Mouse (Mus musculus): ENCODE data around the gene Megf11. TPM values are rescaled to one million over a fixed set of nuclear protein-coding genes. Genes with fewer than 3 reads are reported as not detected.

Gene Megf11
- polyA plus RNA-seq, 1 experiment = 0.09 TPM

DNA sequence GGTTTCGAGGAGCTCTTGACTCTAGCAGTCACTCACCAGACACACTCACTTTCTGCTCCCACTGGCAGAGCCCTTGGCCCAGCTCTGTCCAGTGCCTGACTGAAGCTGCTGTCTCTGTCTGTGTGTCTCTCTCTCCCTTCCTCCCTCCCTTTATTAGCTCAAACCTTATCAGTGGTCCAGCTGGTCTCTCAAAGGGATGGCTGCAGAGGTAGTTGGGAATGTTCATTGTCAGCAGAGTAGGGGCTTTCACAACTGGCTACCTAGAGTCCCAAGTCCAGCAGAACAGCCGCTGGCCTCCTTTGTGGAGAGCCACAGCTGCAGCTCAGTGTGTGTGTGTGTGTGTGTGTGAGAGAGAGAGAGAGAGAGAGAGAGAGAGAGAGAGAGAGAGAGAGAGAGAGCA is 180.9 kb downstream of the Megf11 start:
- no peak for TF ChIP-seq POLR2A (IDR thresholded peaks at IDR 0.05; ENCODE audit: low read depth, low read length)
- TF ChIP-seq CTCF (IDR thresholded peaks at IDR 0.05; ENCODE audit: borderline replicate concordance, insufficient read depth, low read length) = no peak
- peaks cover 5% of the 10 kb centered on the region for H3K4me1 ChIP-seq (ENCODE audit: control insufficient read depth, insufficient read depth, low read length)
- no peak overlapping the region for H3K27ac ChIP-seq (ENCODE audit: insufficient read depth, low read length)
- no peak overlapping the region for H3K4me3 ChIP-seq (ENCODE audit: insufficient read depth, low read length)

DNA sequence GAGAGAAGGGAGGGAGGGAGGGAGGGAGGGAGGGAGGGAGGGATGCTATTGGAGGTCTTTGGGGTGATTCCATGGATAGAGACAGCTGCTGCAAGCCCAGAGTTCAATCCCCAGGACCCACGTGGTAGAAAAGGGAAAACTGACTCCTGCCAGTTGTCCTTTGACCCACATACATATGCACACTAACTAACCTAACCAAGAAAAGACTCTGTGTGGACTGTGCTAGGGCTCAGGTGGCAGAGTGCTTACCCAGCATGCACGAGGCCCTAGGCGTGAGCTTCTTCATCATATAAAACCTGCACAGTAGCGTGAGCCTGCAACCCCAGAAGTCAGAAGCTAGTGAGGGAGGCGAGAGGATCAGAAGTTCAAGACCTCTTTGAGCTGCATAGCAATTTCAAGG is 182.1 kb downstream of the Megf11 start:
- Histone ChIP-seq H3K27ac (ENCODE audit: insufficient read depth, low read length) (no peak overlapping the region), H3K4me1 (ENCODE audit: control insufficient read depth, insufficient read depth, low read length) (peaks cover 11% of the 10 kb centered on the region), H3K4me3 (ENCODE audit: insufficient read depth, low read length) (no peak overlapping the region)
- no peak for TF ChIP-seq CTCF (IDR thresholded peaks at IDR 0.05; ENCODE audit: borderline replicate concordance, insufficient read depth, low read length)
- TF ChIP-seq POLR2A (IDR thresholded peaks at IDR 0.05; ENCODE audit: low read depth, low read length) = no peak

DNA sequence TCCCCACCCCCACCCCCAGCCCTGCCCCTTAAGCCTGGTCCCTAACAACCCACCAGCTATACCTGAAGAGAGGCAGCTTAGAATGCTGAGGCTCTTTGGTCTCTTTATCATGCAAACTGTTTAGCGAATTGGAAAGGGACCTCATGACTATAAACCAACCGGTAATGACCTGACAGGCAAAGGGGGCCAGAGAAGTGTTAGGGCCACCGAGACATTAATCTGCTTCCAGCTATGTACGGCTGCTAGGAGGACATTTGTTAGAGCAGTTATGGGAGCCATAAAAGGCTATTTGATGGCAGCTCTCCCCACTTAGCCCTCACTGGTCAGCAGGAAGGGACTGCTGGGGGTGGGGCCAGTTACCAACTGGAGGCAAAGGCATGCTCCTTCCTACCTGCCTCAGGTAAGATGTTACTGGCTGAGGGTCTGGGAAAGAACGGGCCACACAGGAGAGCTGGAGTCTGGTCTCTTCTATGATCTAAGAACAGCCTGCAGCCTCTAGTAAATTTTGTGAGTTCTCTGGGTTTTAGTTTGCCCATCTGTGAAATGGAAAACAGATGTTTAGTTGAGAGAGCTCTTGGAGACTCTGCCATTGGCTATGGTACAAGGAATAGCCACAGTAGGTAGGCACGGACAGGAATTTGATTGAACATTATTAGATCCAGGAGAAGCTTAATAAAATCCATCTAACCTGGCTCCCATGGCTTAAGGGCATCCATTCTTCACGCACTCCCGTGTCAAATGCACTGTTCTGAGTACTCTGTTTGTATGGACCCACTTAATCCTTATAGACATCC is 183.2 kb downstream of the Megf11 start:
- Histone ChIP-seq H3K4me1 (ENCODE audit: control insufficient read depth, insufficient read depth, low read length) (peaks cover 11% of the 10 kb centered on the region), H3K4me3 (ENCODE audit: insufficient read depth, low read length) (no peak overlapping the region), H3K27ac (ENCODE audit: insufficient read depth, low read length) (no peak overlapping the region)
- TF ChIP-seq CTCF (IDR thresholded peaks at IDR 0.05; ENCODE audit: borderline replicate concordance, insufficient read depth, low read length) (no peak), POLR2A (IDR thresholded peaks at IDR 0.05; ENCODE audit: low read depth, low read length) (no peak)

DNA sequence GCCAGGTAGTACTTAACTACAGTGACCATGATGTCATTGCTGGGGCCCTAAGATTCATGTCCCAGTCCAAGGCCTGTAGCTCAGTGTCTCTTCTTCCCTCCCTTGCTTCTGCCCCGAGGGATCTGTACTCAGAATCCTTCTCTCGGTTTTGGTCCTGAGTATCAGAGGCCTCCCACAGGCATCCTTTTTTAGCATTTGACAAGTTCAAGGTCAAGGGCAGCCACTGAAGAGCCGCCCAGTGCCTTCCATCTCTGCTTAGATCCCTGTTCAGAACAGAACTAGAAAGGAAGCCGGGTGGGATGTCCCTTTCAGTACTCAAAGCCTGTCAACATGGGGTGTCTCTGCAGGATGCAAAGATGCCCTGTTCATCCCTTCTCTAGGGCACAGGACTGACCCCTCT is 185.0 kb downstream of the Megf11 start:
- H3K27ac ChIP-seq (ENCODE audit: insufficient read depth, low read length) = no peak overlapping the region
- TF ChIP-seq CTCF (IDR thresholded peaks at IDR 0.05; ENCODE audit: borderline replicate concordance, insufficient read depth, low read length) = no peak
- TF ChIP-seq POLR2A (IDR thresholded peaks at IDR 0.05; ENCODE audit: low read depth, low read length) = no peak
- peaks cover 11% of the 10 kb centered on the region for H3K4me1 ChIP-seq (ENCODE audit: control insufficient read depth, insufficient read depth, low read length)
- no peak overlapping the region for H3K4me3 ChIP-seq (ENCODE audit: insufficient read depth, low read length)

DNA sequence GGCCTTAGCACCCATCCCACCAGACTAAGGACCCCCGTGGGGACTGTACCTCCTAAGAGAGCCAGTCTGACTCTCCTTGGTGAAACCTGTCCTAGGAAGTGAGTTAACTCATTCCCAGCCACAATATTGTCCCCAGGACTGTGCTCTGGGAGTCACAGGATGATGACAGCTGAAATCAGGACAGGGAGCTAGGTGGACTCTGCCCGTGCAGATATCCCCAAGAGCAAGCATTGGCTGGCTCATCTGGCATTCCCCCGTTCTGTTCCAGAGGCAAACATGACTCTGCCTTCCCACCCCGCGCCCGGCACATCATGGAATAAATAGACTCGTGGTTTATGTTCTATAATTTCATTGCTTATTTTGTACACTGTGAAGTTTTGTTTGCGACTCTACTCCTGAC is 185.7 kb downstream of the Megf11 start:
- H3K27ac ChIP-seq (ENCODE audit: insufficient read depth, low read length) = no peak overlapping the region
- no peak overlapping the region for H3K4me3 ChIP-seq (ENCODE audit: insufficient read depth, low read length)
- H3K4me1 ChIP-seq (ENCODE audit: control insufficient read depth, insufficient read depth, low read length) = peaks cover 11% of the 10 kb centered on the region
- TF ChIP-seq CTCF (IDR thresholded peaks at IDR 0.05; ENCODE audit: borderline replicate concordance, insufficient read depth, low read length) (no peak), POLR2A (IDR thresholded peaks at IDR 0.05; ENCODE audit: low read depth, low read length) (no peak)

DNA sequence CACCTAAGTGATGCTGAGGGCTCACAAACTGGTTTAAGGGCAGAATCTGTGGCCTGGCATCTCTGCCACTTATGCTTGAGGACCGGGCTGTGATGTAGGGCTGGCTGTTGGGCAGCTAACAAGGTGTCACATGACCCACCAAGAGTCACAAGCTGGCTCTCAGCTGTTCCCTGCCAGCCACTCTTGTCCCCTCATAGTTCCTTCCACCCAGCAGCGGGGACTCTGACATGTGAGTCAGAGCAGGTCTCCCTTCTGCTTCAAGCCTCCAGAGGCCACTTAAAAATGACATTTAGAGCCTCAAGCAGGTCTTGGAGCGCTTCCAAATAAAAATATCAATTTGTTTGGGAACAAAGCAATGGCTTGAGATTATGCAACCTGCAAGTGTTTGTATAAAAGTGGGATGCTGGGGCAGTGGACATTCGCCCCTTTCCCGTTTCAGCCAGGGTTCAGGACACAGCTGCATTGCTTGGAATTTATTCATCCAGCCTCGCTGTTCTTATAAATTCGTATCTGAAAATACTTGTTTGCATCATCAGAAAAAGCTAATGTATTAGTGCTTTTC is 187.3 kb downstream of the Megf11 start:
- Histone ChIP-seq H3K4me3 (ENCODE audit: insufficient read depth, low read length) (no peak overlapping the region), H3K27ac (ENCODE audit: insufficient read depth, low read length) (no peak overlapping the region; the same call in 1 of the 2 replicates), H3K4me1 (ENCODE audit: control insufficient read depth, insufficient read depth, low read length) (peaks cover 11% of the 10 kb centered on the region)

DNA sequence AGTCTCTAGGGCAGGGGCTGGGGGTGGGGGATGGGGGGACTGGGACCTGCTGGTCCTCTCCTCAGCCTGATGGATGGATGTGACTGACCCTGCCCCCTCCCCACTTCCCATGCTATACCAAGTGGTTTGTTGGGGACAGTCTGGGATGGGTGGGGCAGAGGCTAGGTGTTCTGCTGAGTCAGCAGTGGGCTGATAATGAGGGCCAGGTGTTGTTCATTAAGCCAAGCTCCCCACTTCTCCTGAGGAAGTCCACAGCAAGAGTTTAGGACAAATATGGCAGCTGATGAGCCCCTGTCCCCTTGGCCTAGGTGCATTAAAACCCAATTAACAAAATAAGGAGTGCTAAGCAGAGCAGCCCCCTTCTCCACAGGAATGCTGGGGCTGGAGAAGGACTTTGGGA is 190.2 kb downstream of the Megf11 start:
- no peak overlapping the region for H3K27ac ChIP-seq (ENCODE audit: insufficient read depth, low read length)
- H3K4me3 ChIP-seq (ENCODE audit: insufficient read depth, low read length) = no peak overlapping the region
- H3K4me1 ChIP-seq (ENCODE audit: control insufficient read depth, insufficient read depth, low read length) = peaks cover 7% of the 10 kb centered on the region; the same call in 1 of the 2 replicates
- no peak for TF ChIP-seq POLR2A (IDR thresholded peaks at IDR 0.05; ENCODE audit: low read depth, low read length)
- TF ChIP-seq CTCF (IDR thresholded peaks at IDR 0.05; ENCODE audit: borderline replicate concordance, insufficient read depth, low read length) = no peak

More for the DNA sequence above, 187.3 kb downstream of the Megf11 start:
- no peak for TF ChIP-seq CTCF (IDR thresholded peaks at IDR 0.05; ENCODE audit: borderline replicate concordance, insufficient read depth, low read length)
- no peak for TF ChIP-seq POLR2A (IDR thresholded peaks at IDR 0.05; ENCODE audit: low read depth, low read length)

DNA sequence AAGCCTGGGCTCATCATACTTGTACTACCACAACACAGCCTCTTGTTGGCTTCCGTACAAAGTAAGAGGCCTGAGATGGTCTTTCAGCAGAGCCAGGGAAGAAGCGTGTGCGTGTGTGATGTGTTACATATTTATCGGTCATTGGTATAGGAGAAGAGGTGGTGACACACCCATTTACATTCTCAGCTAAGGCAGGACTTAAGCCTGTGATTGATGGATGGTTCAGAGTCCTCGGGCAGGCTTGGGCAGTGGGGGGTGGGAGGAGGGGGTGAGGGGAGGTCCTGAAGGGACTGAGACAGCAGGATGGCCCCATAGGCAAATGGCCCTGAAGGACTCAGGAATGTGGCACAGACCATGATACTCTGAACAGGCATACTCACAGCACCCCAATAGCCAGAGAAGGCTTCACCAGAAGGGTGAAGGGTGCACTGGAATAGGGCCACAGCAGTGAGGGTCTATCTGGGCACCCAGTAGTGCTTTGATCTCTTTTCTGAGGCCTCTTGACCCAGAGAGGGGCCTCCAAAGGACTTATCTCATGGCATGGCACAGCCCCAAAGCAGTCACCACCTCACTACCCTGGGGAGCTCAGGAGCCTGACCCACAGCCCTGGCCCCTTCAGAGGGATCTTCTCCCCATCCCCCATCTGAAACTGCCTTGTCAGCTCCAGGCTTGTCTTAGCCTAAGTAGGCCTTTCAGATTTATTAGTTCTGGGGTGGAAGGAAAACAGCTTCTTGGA is 190.9 kb downstream of the Megf11 start:
- Histone ChIP-seq H3K27ac (ENCODE audit: insufficient read depth, low read length) (no peak overlapping the region), H3K4me3 (ENCODE audit: insufficient read depth, low read length) (no peak overlapping the region), H3K4me1 (ENCODE audit: control insufficient read depth, insufficient read depth, low read length) (peaks cover 7% of the 10 kb centered on the region; the same call in 1 of the 2 replicates)
- no peak for TF ChIP-seq POLR2A (IDR thresholded peaks at IDR 0.05; ENCODE audit: low read depth, low read length)
- no peak for TF ChIP-seq CTCF (IDR thresholded peaks at IDR 0.05; ENCODE audit: borderline replicate concordance, insufficient read depth, low read length)

DNA sequence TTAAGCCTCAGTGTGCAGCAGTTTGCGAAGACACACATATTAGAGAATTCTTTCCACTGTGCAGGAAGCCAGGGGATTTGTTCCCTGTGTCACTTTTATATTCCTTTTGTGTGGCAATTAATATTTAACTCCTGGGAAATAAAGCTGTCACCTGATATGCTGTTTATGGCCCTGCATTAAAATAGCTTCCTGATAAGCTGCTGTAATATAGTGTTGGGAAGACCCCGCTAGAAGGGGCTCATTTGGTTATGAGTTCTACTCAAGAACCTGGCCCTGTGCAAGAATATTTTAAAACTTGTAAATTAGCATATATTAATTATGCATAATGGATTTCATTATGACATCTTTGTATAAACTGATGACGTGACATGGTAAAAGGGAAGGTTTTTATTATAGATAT is 191.7 kb downstream of the Megf11 start:
- H3K27ac ChIP-seq (ENCODE audit: insufficient read depth, low read length) = no peak overlapping the region
- H3K4me1 ChIP-seq (ENCODE audit: control insufficient read depth, insufficient read depth, low read length) = peaks cover under 1% of the 10 kb centered on the region; the same call in 1 of the 2 replicates
- no peak overlapping the region for H3K4me3 ChIP-seq (ENCODE audit: insufficient read depth, low read length)
- TF ChIP-seq POLR2A (IDR thresholded peaks at IDR 0.05; ENCODE audit: low read depth, low read length) = no peak
- TF ChIP-seq CTCF (IDR thresholded peaks at IDR 0.05; ENCODE audit: borderline replicate concordance, insufficient read depth, low read length) = no peak
